Mouse (Mus musculus) olfactory bulb, adult 2 months (tissue): ENCODE data around the gene Asic5.

Experiments
- CTCF ChIP-seq: fragments of 200-500 bp; IDR thresholded peaks from 2 replicates; pipeline ENCODE4 v1.5.1; 2012; ENCODE audit warnings: low read depth, mild to moderate bottlenecking, low read length, moderate library complexity; ENCODE audit not compliant: insufficient read depth
- POLR2A ChIP-seq: fragments of 200-500 bp; IDR thresholded peaks from 2 replicates; pipeline ENCODE4 v1.6.1; 2012; ENCODE audit warnings: mild to moderate bottlenecking, low read depth, low read length, moderate library complexity; ENCODE audit not compliant: insufficient read depth

- TF ChIP-seq POLR2A (no peak), CTCF (no peak)
Observed at GRCm38 (mm10) chr3:81944851-81945393, 37.2 kb upstream of the Asic5 start.
